Mouse (Mus musculus) left cerebral cortex, postnatal 36 days (tissue): ENCODE data around the gene Ccnjl. TPM values are rescaled to one million over a fixed set of nuclear protein-coding genes. Genes with fewer than 3 reads are reported as not detected.

Experiments
- DNase-seq, 2 experiments: peaks; one replicate each; pipeline ENCODE4 v3.0.0; 2021 to 2022; ENCODE audit warnings: low spot score in 2 of 2, mixed read lengths in 1 of 2
- intact Hi-C: fragments of 180-260 bp; cut with DNase I; formaldehyde crosslinking; loops from one replicate; pipeline ENCODE4 v1.15.1; 2025
- total RNA-seq, 2 experiments: library from RNA; stranded (reverse); gene quantifications; 2 replicates each; pipeline ENCODE4 v1.2.3; 2021

The Ccnjl gene
- total RNA-seq: 1 to 10 TPM; 3.3 to 4.4 TPM

- DNase-seq: peak in 1 of 2 experiments; percentile 75
- intact Hi-C loops: loop anchor here (10.0 kb wide), 1 partner anchor 156 kb away; the partner anchor contains the start of gene Pwwp2a
Observed at GRCm38 (mm10) chr11:43528683-43529499, at the start of gene Ccnjl. TSS of gene Ccnjl (plus strand) at chr11:43528784.

- no peak for DNase-seq
- intact Hi-C loops: no loop called here
Observed at GRCm38 (mm10) chr11:43479376-43479775, 49.2 kb upstream of the Ccnjl start.

GRCm38 (mm10) chr11:43480561-43480960 is 48.0 kb upstream of the Ccnjl start:
- no peak for DNase-seq
- intact Hi-C loops: no loop called here

- intact Hi-C loops: no loop called here
Observed at GRCm38 (mm10) chr11:43481672-43482522, 46.7 kb upstream of the Ccnjl start.

GRCm38 (mm10) chr11:43483122-43483792 is 45.3 kb upstream of the Ccnjl start:
- intact Hi-C loops: no loop called here
- DNase-seq: no peak

More at GRCm38 (mm10) chr11:43481672-43482522, 46.7 kb upstream of the Ccnjl start:
- DNase-seq: no peak

- DNase-seq: no peak
- intact Hi-C loops: no loop called here
Observed at GRCm38 (mm10) chr11:43484057-43484456, 44.5 kb upstream of the Ccnjl start.

GRCm38 (mm10) chr11:43484652-43485051 is 43.9 kb upstream of the Ccnjl start:
- intact Hi-C loops: no loop called here
- DNase-seq: no peak

GRCm38 (mm10) chr11:43485855-43486254 is 42.7 kb upstream of the Ccnjl start:
- intact Hi-C loops: no loop called here
- DNase-seq: no peak

- peak; percentile 57 to 68 for DNase-seq
- intact Hi-C loops: loop anchor here (5.0 to 10.0 kb wide), 2 partner anchors 75 to 232 kb away; no protein-coding TSS in a partner anchor
Observed at GRCm38 (mm10) chr11:43492663-43493062, 35.9 kb upstream of the Ccnjl start.

GRCm38 (mm10) chr11:43493815-43494409 is 34.7 kb upstream of the Ccnjl start:
- intact Hi-C loops: loop anchor here (2.0 to 10.0 kb wide), 4 partner anchors 73 to 231 kb away; partner anchors contain the start of gene 4933415A04Rik
- peak; percentile 63 to 71 for DNase-seq

- no peak for DNase-seq
- intact Hi-C loops: loop anchor here (2.0 to 10.0 kb wide), 3 partner anchors 92 to 230 kb away; partner anchors contain the start of gene 4933415A04Rik
Observed at GRCm38 (mm10) chr11:43495037-43495436, 33.5 kb upstream of the Ccnjl start.

- intact Hi-C loops: loop anchor here (2.0 to 10.0 kb wide), 3 partner anchors 91 to 229 kb away; partner anchors contain the start of gene 4933415A04Rik
- DNase-seq: peak; percentile 12 to 22
Observed at GRCm38 (mm10) chr11:43495532-43495931, 33.1 kb upstream of the Ccnjl start.

- no peak for DNase-seq
- intact Hi-C loops: no loop called here
Observed at GRCm38 (mm10) chr11:43501256-43501655, 27.3 kb upstream of the Ccnjl start.

GRCm38 (mm10) chr11:43505188-43505587 is 23.4 kb upstream of the Ccnjl start:
- no peak for DNase-seq
- intact Hi-C loops: no loop called here

- intact Hi-C loops: no loop called here
- DNase-seq: no peak
Observed at GRCm38 (mm10) chr11:43507976-43508375, 20.6 kb upstream of the Ccnjl start.

- no peak for DNase-seq
- intact Hi-C loops: no loop called here
Observed at GRCm38 (mm10) chr11:43509878-43510277, 18.7 kb upstream of the Ccnjl start.

- intact Hi-C loops: no loop called here
- no peak for DNase-seq
Observed at GRCm38 (mm10) chr11:43512661-43513190, 15.9 kb upstream of the Ccnjl start.

GRCm38 (mm10) chr11:43516344-43517021 is 12.1 kb upstream of the Ccnjl start:
- DNase-seq: no peak
- intact Hi-C loops: no loop called here
